Mouse (Mus musculus) kidney, adult 2 months (tissue): ENCODE data around the gene Rreb1.

Experiments used
- CTCF ChIP-seq: fragments of 200-500 bp; conservative IDR thresholded peaks from 2 replicates; pipeline ENCODE4 v1.5.1; 2011; ENCODE audit warnings: low read depth, mild to moderate bottlenecking, control low read depth, low read length, moderate library complexity, mixed read lengths; ENCODE audit not compliant: insufficient read depth, insufficient read length
- POLR2A ChIP-seq: fragments of 200-500 bp; IDR thresholded peaks from one replicate; pipeline ENCODE4 v1.6.1; 2011; ENCODE audit warnings: low read depth, low read length, control low read depth

- TF ChIP-seq CTCF: no peak
- no peak for TF ChIP-seq POLR2A
Measured at GRCm38 (mm10) chr13:37749485-37749884, 28.7 kb upstream of the Rreb1 start.
